Mouse (Mus musculus) gonadal fat pad, adult 2 months (tissue): Measurements from ENCODE around the gene Morf4l2. TPM values are rescaled to one million over a fixed set of nuclear protein-coding genes. Genes with fewer than 3 reads are reported as not detected.
"Not testable (repeated sequence)": the region's sequence is repeated elsewhere in the genome, so short reads cannot be mapped to it uniquely, and the experiment has no call there.

Source experiments
- DNase-seq: peaks from one replicate; pipeline ENCODE4 v3.0.0-alpha.2; 2012; ENCODE audit warnings: low read depth
- polyA plus RNA-seq: library from polyadenylated mRNA; depleted of rRNA; stranded (reverse); fragments of >200 nt; gene quantifications from 2 replicates; pipeline ENCODE4 v1.2.3, GENCODE M21; 2012; rRNA removed

The Morf4l2 gene
- polyA plus RNA-seq, 1 experiment: 176 TPM

DNA sequence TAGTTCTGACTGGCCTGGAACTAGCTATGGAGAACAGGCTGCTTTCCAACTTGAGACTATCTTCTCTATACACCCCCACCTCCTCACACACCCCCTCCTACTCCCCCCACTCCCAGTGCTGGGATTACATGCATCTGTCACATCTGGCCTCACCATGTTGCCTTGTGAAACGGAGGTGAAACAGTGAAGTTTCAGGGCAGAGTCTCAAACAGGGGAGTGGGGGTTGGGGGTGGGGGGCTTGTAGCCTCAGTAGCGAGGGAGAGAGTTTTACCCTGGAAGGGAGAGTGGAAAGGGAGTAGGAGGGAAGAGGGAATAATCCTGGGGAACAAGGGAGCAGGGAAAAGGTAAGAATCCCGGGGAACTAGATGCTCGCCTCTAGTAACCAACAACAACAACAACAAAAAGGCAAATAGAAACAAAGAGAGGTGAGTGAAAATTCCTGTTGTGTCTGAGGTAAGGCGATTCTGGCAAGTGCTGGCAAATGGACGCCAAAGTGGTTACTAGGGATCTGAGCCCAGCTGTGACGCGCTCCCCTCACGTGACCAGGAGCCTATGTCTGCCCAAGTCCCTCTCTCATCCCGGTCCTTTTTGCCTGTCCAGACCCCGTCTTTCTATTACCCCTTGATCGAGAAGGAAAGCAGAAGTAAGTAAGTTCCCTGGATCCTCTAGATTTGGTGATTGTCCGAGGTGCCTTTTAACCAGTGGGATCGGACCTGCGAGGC is 35.9 kb downstream of the Morf4l2 start, which contains the start of gene Tceal1:
Gene Tceal1, plus strand, starts transcription at position 537 of the 722 bp plus-strand sequence.
- no peak for DNase-seq

DNA sequence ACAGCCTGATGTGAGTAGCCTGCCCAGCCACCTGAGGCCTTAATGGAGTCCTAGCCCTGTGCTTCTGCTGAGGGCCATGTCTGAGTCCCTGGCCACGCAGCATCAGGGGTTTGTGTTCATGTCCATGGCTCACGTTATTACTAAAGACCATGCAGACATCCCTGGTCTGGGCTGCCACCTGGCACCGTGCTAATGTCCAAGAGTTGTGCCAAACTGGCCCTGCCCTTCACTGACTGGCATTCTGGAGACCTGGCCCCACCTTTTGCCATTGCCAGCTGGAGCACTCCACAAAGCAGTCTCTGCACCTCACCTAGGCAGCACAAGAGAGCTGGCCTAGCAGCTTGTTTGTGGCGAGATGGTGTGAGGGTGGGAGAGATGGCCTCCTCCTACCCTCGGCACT is 50.3 kb downstream of the Morf4l2 start:
- DNase-seq: no peak

DNA sequence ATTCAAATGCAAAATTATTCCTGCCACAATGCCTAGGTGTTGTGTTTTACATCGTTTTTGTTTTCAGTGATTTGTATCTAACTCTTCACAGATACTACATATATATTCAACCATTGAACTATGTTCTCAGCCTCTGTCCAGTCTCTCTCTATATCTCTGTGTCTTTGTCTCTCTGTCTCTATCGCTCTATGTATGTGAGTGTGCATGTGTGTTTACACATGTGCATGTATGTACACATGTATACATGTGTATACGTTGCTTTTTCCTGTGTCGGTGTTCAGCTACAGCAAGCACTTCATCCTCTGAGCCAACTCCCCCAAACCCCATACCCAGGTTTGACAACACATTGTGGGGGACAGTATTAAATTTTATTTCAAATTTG is 51.2 kb downstream of the Morf4l2 start:
- DNase-seq: no peak

DNA sequence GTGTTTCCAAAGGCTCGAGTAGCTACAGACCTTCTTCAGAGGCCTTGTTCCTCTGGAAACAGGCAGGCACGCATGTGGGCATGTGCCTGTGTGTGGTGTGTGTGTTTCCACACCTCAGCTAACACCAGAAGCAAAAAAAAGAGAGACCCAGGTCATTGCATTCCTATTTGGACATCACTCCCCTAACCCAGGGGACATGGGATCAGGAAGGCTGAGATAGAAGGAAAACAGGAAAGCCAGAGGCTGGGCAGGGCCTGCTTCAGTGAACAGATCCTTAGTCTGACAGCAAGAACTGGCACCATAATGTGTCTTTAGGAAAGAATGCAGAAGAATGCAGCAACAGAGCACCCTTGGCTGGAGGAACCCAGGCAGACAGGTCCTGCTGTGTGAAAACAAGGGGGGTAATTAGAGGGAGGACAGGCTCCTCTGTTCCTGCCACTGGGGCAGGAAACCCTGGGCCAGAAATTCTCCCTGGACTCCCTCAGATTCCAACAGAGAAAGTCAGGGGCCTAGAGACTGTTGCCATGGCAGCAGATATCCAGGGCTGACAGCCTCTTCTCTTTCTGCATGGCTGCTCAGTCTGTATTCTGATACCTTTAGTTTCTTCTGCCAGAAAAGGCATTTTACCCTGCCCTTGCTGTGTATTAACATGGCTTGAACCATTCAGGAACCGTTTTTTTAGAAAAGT is 51.7 kb downstream of the Morf4l2 start:
- DNase-seq: not testable (repeated sequence)

Other genes with a start within 250 kb of the Morf4l2 start
- not detected in 2 replicates for gene Kir3dl1, start 225.7 kb downstream of the Morf4l2 start, polyA plus RNA-seq
- gene Kir3dl2, start 199.6 kb downstream of the Morf4l2 start, polyA plus RNA-seq: not detected in 2 replicates
- 9.5 and 14.9 TPM in 2 replicates for gene Tceal3, start 152.8 kb downstream of the Morf4l2 start, polyA plus RNA-seq
- gene Tceal1, start 35.7 kb downstream of the Morf4l2 start, polyA plus RNA-seq: 2.9 and 3.8 TPM in 2 replicates
- gene Glra4, start 36.5 kb upstream of the Morf4l2 start, polyA plus RNA-seq: not detected in 2 replicates
- gene Plp1, start 79.0 kb upstream of the Morf4l2 start, polyA plus RNA-seq: 3.4 and 4.7 TPM in 2 replicates
- gene Rab9b, start 125.1 kb upstream of the Morf4l2 start, polyA plus RNA-seq: 0.08 and 0.27 TPM in 2 replicates
- gene H2bfm, start 183.6 kb upstream of the Morf4l2 start, polyA plus RNA-seq: not detected in 2 replicates
- gene Tmsb15b2, start 231.8 kb upstream of the Morf4l2 start, polyA plus RNA-seq: not detected in 2 replicates
- 0.58 and 0.79 TPM in 2 replicates for gene Tmsb15l, start 233.2 kb upstream of the Morf4l2 start, polyA plus RNA-seq
- 1.8 and 2.7 TPM in 2 replicates for gene Tmsb15b1, start 233.2 kb upstream of the Morf4l2 start, polyA plus RNA-seq
- gene Zcchc18, start 249.5 kb upstream of the Morf4l2 start, polyA plus RNA-seq: 1.3 and 2.4 TPM in 2 replicates